In the genomic region with DNA sequence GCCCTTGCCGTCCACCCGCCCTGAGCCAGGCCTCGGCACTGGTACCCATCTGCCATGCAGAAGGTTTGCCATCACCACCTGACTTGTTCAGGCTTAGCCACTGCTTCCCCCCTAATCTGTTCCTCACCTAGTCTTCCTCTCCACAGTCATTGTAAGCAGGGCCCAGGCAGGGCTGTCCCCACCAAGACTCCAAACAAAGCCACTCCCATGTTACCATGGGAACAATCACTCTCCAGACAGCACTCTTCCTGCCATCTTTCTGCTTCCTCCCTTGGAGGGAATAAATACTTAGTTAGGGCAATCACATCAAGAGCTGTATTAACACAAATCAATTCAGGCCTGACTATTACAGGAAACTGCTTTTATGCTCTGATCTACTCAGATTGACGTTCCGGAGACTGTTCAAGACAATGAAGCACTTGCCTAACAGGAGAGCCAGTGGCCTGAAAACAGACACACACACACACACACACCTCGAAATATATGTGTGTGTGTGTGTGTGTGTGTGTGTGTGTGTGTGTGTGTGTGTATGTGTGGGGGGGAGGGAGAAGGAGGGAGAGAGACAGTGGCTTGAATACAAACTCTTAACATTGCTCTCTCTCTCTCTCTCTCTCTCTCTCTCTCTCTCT, we compare ENCODE assay signal across 10 mouse cellular contexts. TPM values are rescaled to one million over a fixed set of nuclear protein-coding genes. Genes with fewer than 3 reads are reported as not detected.
DNase-seq lines count a peak whose midpoint lies in the region; ATAC-seq lines count a peak whose summit lies in the region.
"Had no signal": no experiment of that assay in that cellular context is flagged by ENCODE, and none has a peak within 500 bp of the region (broad histone marks: within the 10 kb centered on the region; RNA-seq: fewer than 3 reads in every experiment).

No protein-coding gene starts in this region.

- no peaks in the 10 kb centered on the region for H3K9me3 ChIP-seq in heart, embryonic 16.5 days (replicated peaks; ENCODE audit: control insufficient read depth, low read length)
- no peaks in the 10 kb centered on the region for H3K9me3 ChIP-seq in midbrain, embryonic 15.5 days
- H3K9me3 ChIP-seq: limb, embryonic 15.5 days had no signal

- intact Hi-C loops in gastrocnemius, postnatal 36 days (cut with DNase I): no loop called here
- intact Hi-C loops in left cerebral cortex, postnatal 36 days (cut with DNase I): no loop called here

- H3K27me3 ChIP-seq in heart, embryonic 16.5 days (ENCODE audit: control insufficient read depth, insufficient read depth, low read length): no peaks in the 10 kb centered on the region
- H3K27me3 ChIP-seq in midbrain, embryonic 15.5 days (replicated peaks): no peaks in the 10 kb centered on the region
- H3K27me3 ChIP-seq: limb, embryonic 15.5 days; Patski had no signal

- WGBS in heart, embryonic 16.5 days: 35% methylated on average over 6 of the region's 6 CpGs
- 30% methylated on average over 6 of the region's 6 CpGs for WGBS in midbrain, embryonic 15.5 days

- H3K36me3 ChIP-seq in heart, embryonic 16.5 days (ENCODE audit: control insufficient read depth, insufficient read depth): no peaks in the 10 kb centered on the region
- no peaks in the 10 kb centered on the region for H3K36me3 ChIP-seq in midbrain, embryonic 15.5 days (replicated peaks)
- H3K36me3 ChIP-seq: limb, embryonic 15.5 days had no signal

- no peak overlapping the region for H3K9ac ChIP-seq in heart, embryonic 16.5 days (ENCODE audit: low read length)
- H3K9ac ChIP-seq in midbrain, embryonic 15.5 days: no peak overlapping the region
- H3K9ac ChIP-seq: limb, embryonic 15.5 days had no signal

- DNase-seq in 416B (ENCODE audit: low read depth) (peak; percentile 49), liver (peak; percentile 45)
- DNase-seq in embryo, embryonic 10.5 days (ENCODE audit: low spot score): peak; percentile 78
- DNase-seq in gastrocnemius, postnatal 36 days: no peak
- no peak for DNase-seq in layer of hippocampus, postnatal 10 days (ENCODE audit: low spot score in 2 of 2)
- no peak for DNase-seq in left cerebral cortex, postnatal 36 days (ENCODE audit: low spot score in 2 of 2)

- H3K4me3 ChIP-seq in heart, embryonic 16.5 days (ENCODE audit: low read length): no peak overlapping the region
- H3K4me3 ChIP-seq in midbrain, embryonic 15.5 days: no peak overlapping the region
- H3K4me3 ChIP-seq: limb, embryonic 15.5 days had no signal

- H3K27ac ChIP-seq in heart, embryonic 16.5 days (ENCODE audit: low read length): no peak overlapping the region
- H3K27ac ChIP-seq in midbrain, embryonic 15.5 days: peak overlapping the region; percentile 39; the same call in 1 of the 2 replicates
- H3K27ac ChIP-seq: limb, embryonic 15.5 days had no signal

- no peak overlapping the region for H3K4me2 ChIP-seq in heart, embryonic 16.5 days (ENCODE audit: low read depth, low read length)
- H3K4me2 ChIP-seq in midbrain, embryonic 15.5 days: no peak overlapping the region
- H3K4me2 ChIP-seq: limb, embryonic 15.5 days had no signal

- H3K4me1 ChIP-seq in heart, embryonic 16.5 days (ENCODE audit: control insufficient read depth, insufficient read depth, low read length): 0 out of 2 replicates have a peak, but pooled peaks cover 4% of the 10 kb centered on the region
- H3K4me1 ChIP-seq in midbrain, embryonic 15.5 days: peaks cover 10% of the 10 kb centered on the region

- ATAC-seq in heart, embryonic 16.5 days (replicated peaks; ENCODE audit: extremely low read depth, insufficient read depth, low FRiP score): peak; percentile 83
- ATAC-seq in midbrain, embryonic 15.5 days (replicated peaks): peak; percentile 93
- ATAC-seq: Patski had no signal

RNA-seq across cellular contexts. Expression of a gene that starts 10.9 kb away (rescaled TPM):
- polyA plus RNA-seq in heart, embryonic 16.5 days (2015; fragmentation: Nextera tagmentation; extraction: Ambion mirVana): 1.7 and 3.3 TPM in 2 replicates
- polyA plus RNA-seq in midbrain, embryonic 15.5 days (2015; fragmentation: Nextera tagmentation; extraction: Ambion mirVana): 2.0 TPM in 1 of 2 replicates, not detected in the other
- not detected for total RNA-seq in gastrocnemius, postnatal 36 days (2021)
- not detected for total RNA-seq in layer of hippocampus, postnatal 10 days (2021)
- not detected for total RNA-seq in left cerebral cortex, postnatal 36 days (2021)

RNA-seq across cellular contexts. Expression of a gene that starts 56.4 kb away (rescaled TPM):
- 0.25 and 0.47 TPM in 2 replicates for polyA plus RNA-seq in heart, embryonic 16.5 days (2015; fragmentation: Nextera tagmentation; extraction: Ambion mirVana)
- not detected in 2 replicates for polyA plus RNA-seq in midbrain, embryonic 15.5 days (2015; fragmentation: Nextera tagmentation; extraction: Ambion mirVana)
- not detected for total RNA-seq in gastrocnemius, postnatal 36 days (2021)
- total RNA-seq in layer of hippocampus, postnatal 10 days (2021): not detected
- not detected for total RNA-seq in left cerebral cortex, postnatal 36 days (2021)
- polyA plus RNA-seq: limb, embryonic 15.5 days; Patski had no signal

Comparison
In these comparisons a context has a peak if more than half of its experiments do, and no peak if none do; other contexts are left out.
1. DNase-seq: peak in 416B (single experiment), embryo, embryonic 10.5 days (single experiment) and liver (single experiment); none in gastrocnemius, postnatal 36 days (0 of 2), layer of hippocampus, postnatal 10 days (0 of 2) and left cerebral cortex, postnatal 36 days (0 of 2).